Mouse (Mus musculus): Measurements from ENCODE around the gene Fam107b. TPM values are rescaled to one million over a fixed set of nuclear protein-coding genes. Genes with fewer than 3 reads are reported as not detected.

The Fam107b gene
- 432 to 778 TPM (median 669 TPM) in 3 replicates for total RNA-seq (2017)

- ATAC-seq (replicated peaks; ENCODE audit: insufficient number of reproducible peaks, low FRiP score, low TSS enrichment, poor library complexity, severe bottlenecking) = no peak
Observed at GRCm38 (mm10) chr2:3570186-3570585, at the start of gene Fam107b. Gene Fam107b (plus strand): TSS chr2:3570488.

- ATAC-seq (replicated peaks; ENCODE audit: insufficient number of reproducible peaks, low FRiP score, low TSS enrichment, poor library complexity, severe bottlenecking) = no peak
Observed at GRCm38 (mm10) chr2:3522558-3522957, 47.7 kb upstream of the Fam107b start.

GRCm38 (mm10) chr2:3526288-3526687 is 44.0 kb upstream of the Fam107b start:
- no peak for ATAC-seq (replicated peaks; ENCODE audit: insufficient number of reproducible peaks, low FRiP score, low TSS enrichment, poor library complexity, severe bottlenecking)

DNA sequence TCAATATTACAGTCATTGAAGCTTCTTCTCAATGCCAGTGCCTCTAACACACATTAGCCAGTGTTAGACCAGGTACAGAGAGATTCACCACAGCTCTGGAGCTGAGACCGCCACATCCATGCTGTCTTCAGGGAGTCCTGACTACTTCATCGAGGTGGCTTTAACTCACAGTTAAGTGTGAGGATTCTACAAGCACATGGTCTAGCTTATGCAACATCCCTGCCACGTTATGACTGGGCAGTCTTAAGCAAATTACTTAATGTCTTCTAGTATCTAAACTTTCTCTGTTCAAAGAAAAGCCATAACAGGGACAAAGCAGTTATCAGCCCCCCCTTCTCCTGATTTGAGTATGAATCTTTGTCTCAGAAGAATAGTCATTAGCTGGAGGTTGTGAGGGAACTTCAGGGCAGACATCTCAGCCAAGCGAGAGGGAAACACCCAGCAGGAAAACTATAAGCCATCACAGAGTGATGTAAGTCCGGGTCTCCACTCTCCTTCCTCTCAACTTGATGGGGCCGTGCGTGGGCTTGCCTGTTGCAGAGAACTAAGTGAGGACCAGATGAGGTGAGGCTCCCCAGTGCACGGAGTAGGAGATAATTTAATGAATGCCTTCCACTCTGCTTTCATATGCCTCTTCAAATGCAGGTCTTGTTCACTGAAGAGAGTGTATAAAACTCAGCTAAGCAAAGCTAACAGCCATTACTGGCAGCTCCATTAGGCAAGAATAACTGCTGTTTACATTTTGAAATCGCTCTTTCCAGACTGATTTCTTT is 28.8 kb upstream of the Fam107b start:
- no peak for ATAC-seq (replicated peaks; ENCODE audit: insufficient number of reproducible peaks, low FRiP score, low TSS enrichment, poor library complexity, severe bottlenecking)

DNA sequence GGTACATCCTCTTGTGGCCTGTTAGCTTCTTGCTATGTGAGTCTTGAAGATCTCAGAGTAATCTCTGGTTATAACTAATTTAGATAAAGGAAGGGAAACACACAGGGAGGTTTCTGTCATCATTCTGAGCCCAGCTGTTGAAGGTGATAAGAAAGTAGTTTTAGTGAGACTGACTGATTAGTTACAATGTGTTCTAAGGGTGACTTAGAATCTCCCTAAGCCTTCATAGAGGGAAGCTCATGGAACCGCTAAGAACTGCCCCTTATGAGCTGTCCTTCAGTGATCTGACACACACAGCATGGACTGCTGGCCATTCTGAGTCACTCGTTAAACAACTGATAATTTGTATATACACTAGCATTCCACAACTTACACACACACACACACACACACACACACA is 24.2 kb upstream of the Fam107b start:
- no peak for ATAC-seq (replicated peaks; ENCODE audit: insufficient number of reproducible peaks, low FRiP score, low TSS enrichment, poor library complexity, severe bottlenecking)

DNA sequence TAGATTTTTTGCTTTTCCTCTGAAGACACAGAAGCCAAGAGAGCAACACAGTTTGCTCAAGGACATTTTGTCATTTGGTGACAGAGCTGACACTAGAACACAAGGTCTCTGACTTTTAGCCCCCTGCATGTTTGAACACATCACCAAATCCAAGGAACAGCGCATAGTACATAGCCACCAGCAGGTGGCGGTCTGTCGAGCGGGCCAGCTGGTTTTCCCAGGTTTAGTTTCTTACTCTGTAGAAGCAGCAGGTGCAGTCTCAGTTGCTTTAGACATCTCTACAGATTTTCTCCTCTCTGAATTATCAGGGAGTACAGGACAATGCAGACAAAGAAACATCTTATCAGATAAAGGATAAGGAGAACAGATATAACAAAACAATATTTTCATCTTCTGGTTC is 23.7 kb upstream of the Fam107b start:
- peak; percentile 53; the same call in 1 of the 2 replicates for ATAC-seq (replicated peaks; ENCODE audit: insufficient number of reproducible peaks, low FRiP score, low TSS enrichment, poor library complexity, severe bottlenecking)

GRCm38 (mm10) chr2:3570606-3571005 is 318 bp downstream of the Fam107b start:
- no peak for ATAC-seq (replicated peaks; ENCODE audit: insufficient number of reproducible peaks, low FRiP score, low TSS enrichment, poor library complexity, severe bottlenecking)

DNA sequence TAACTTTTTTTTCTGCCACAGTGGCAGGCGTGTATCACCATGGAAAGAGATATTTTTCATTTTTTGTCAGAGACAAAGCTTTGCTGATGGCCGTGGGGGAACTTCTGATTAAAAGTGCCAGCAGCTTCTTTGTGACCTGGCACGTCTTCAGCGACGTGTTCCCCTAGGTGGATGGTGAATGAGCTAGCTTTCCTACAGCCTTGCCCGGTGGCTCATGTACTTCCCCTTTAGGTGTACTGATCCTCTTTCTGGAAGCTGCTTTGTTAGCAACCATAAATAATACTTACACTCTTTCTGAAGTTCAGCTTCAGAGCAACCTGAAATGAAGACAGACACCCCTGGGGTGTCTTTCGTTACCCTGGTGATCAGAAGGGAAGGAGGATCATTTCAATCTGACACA is 3.6 kb downstream of the Fam107b start:
- ATAC-seq (replicated peaks; ENCODE audit: insufficient number of reproducible peaks, low FRiP score, low TSS enrichment, poor library complexity, severe bottlenecking) = no peak

- no peak for ATAC-seq (replicated peaks; ENCODE audit: insufficient number of reproducible peaks, low FRiP score, low TSS enrichment, poor library complexity, severe bottlenecking)
Observed at GRCm38 (mm10) chr2:3575140-3575539, 4.9 kb downstream of the Fam107b start.

- ATAC-seq (replicated peaks; ENCODE audit: insufficient number of reproducible peaks, low FRiP score, low TSS enrichment, poor library complexity, severe bottlenecking) = 0 out of 2 replicates have a peak, but pooled peaks have one; percentile 5
Observed at GRCm38 (mm10) chr2:3576346-3576745, 6.1 kb downstream of the Fam107b start.

DNA sequence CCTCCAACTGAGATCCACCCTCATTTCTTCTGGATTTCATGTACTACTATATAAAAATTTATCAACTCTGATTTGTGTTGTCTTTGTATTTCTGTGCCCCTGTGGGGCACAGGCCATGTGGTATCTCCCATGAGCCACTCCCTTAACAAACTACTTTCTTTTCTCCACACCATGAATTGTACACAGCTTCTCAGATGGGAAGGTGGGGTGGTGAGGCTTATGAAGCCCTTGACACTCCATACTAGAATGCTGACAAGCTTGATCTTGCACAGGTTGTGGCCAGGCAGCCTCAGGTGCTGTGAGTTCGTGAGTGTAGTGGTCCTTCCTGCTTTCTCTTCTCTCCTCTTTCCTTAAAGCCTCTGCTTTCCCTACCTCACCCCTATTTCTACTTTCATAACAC is 6.9 kb downstream of the Fam107b start:
- ATAC-seq (replicated peaks; ENCODE audit: insufficient number of reproducible peaks, low FRiP score, low TSS enrichment, poor library complexity, severe bottlenecking) = no peak

- no peak for ATAC-seq (replicated peaks; ENCODE audit: insufficient number of reproducible peaks, low FRiP score, low TSS enrichment, poor library complexity, severe bottlenecking)
Observed at GRCm38 (mm10) chr2:3578180-3578902, 8.1 kb downstream of the Fam107b start.

- no peak for ATAC-seq (replicated peaks; ENCODE audit: insufficient number of reproducible peaks, low FRiP score, low TSS enrichment, poor library complexity, severe bottlenecking)
Observed at GRCm38 (mm10) chr2:3579316-3579902, 9.1 kb downstream of the Fam107b start.

- no peak for ATAC-seq (replicated peaks; ENCODE audit: insufficient number of reproducible peaks, low FRiP score, low TSS enrichment, poor library complexity, severe bottlenecking)
Observed at GRCm38 (mm10) chr2:3582830-3583229, 12.5 kb downstream of the Fam107b start.

- ATAC-seq (replicated peaks; ENCODE audit: insufficient number of reproducible peaks, low FRiP score, low TSS enrichment, poor library complexity, severe bottlenecking) = no peak
Observed at GRCm38 (mm10) chr2:3585231-3585783, 15.0 kb downstream of the Fam107b start.

- ATAC-seq (replicated peaks; ENCODE audit: insufficient number of reproducible peaks, low FRiP score, low TSS enrichment, poor library complexity, severe bottlenecking) = no peak
Observed at GRCm38 (mm10) chr2:3590086-3590915, 20.0 kb downstream of the Fam107b start.

DNA sequence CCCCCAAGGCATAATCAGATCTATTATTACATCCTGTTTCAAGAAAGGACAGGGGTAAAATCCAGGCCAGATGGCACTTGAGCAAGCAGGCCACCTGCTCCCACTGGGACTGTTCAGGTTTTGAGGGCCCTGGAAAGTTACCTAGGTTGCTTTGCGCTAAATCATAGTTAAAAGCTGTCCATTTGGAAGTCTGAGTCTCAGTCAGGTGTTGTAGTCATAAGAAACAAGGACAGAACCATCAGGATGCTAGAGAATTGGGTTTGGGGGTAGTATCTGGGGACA is 20.6 kb downstream of the Fam107b start:
- ATAC-seq (replicated peaks; ENCODE audit: insufficient number of reproducible peaks, low FRiP score, low TSS enrichment, poor library complexity, severe bottlenecking) = no peak

DNA sequence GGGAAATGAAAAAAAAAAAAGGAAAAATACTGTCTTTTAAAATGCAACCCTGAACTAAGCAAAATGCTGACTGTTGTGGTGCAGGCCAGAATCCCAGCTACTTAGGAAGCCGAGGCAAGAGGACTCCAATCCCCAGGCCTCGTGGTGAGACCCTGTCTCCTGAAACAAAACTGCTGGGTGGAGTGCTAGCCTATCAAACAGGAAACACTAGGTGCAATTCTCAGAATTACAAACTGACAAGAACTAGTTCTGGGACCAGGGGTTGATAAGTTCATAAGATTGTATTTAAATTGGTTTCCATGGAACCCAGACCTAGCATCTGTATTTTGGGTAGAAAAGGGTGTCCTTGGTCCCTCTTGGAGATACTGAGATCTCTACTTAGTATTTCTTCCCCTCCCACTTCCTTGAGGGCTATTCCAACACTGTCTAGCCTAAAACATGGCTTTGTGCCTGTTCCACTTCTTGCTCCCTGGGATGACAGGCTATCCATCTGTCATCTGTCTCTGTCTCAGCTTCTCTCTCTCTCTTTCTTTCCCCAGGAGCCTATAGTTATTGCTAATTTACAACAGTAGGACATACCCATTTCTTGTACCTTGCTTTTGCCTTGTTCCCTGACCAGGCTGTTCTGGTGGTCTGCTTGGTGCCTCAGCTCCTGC is 24.5 kb downstream of the Fam107b start:
- no peak for ATAC-seq (replicated peaks; ENCODE audit: insufficient number of reproducible peaks, low FRiP score, low TSS enrichment, poor library complexity, severe bottlenecking)

Data from monocyte, adult 5-6 weeks (primary cell).